Mouse (Mus musculus) fat pad, adult 2 months (tissue): ENCODE data around the gene Atoh8.

ENCODE experiments used
- DNase-seq: peaks from one replicate; pipeline ENCODE4 v3.0.0-alpha.2; 2011; ENCODE audit warnings: low read depth, low spot score; ENCODE audit errors: extremely low read depth

Gene Atoh8

DNA sequence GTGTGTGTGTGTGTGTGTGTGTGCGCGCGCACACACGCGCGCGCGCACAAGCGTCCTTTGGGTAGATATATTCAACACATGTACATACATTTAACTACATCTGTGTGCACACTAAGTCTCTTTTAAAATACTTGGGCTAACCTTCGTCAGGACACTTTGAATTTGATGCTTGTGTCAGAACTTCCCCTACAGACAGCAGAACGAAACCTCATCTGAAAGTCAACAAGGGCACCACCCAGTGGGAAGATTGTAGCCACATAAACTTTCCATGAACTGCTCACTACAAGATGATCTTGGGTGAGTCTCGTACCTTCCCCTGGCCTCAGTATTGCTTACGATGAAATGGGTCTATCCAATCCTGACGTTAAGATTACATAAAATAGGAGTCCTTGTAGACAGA is 3.0 kb downstream of the Atoh8 start:
- no peak for DNase-seq

DNA sequence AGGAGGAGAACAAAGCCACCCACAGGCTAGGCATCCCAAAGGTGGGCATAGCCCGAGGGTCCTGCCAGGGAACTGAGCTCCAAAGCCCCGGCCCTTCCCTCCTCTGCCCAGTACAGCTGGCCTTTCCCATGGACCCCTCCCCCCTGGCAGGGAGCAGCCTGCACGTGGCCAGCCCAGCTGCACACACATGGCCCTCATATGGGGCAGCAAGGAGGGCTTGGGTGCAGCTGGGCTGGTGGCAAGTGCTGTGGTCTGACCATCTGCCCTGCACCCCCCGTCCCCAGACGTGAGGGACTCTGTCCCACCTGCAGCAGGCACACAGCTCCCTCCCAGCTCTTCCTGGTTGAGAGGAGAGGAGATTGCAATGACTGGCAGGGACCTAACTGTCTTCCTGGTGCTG is 4.5 kb downstream of the Atoh8 start:
- DNase-seq = no peak

DNA sequence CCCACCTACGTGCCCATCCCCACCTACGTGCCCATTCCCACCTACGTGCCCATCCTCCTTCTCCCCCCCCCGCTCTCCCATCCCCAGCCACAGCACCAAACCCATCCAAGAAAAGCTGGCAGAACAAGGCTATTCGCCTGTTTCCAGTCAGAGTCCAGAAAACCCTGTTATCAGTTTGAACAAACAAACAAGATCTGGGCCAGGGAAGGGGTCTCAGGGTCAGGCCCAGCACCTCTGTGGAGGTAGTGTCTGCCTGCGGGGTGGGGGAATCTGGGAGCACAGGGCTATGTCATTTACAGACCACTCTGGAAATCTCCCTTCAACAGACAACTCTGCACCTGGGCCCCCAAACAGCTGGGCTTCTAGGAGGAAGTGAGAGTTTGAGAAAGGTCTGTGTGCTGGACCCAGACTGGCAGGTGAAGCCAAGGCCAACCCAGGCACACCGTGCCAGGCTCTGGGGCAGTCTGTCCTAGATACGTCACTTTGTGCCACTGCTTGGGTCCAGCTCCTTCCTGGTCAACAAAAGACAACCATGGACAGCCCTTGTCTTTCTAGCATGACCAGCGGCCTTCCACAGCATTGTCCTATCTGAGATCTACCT is 7.6 kb downstream of the Atoh8 start:
- DNase-seq = no peak

DNA sequence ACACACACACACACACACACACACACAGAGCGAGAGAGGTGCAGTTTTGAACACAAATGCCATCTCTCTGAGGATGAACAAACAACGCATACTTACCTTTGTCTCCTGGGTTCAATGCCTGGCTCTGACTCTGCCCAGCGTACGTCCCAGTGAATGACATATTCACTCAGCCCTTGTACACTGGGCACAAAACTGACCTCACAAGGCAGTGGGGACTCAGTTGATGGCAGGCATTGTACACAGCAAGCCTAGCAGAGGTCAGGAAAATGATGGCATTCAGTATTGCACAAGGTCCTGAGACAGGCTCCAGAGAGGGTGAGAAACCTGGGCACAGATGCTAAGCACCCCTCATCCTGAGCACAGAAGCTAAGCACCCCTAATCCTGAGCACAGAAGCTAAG is 8.4 kb downstream of the Atoh8 start:
- DNase-seq = no peak

DNA sequence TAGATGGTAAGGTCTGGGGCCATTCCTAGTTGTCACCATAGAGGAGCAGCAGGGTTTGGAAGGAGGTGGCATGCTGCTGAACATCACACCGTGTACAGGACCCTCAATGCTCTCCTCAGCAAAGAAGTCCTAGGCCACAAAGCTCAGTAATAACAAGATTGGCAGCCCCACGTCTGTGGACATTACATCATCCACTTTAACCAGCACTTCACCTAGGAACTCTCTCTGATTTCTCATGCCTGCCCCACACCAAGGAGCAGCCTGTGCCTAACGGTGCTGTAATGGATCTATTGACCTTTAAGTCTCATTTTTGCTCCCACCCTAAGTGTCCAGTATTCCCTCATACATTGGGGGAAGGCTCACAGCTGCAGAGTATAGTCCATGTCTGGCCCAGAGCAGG is 9.7 kb downstream of the Atoh8 start:
- DNase-seq = no peak

DNA sequence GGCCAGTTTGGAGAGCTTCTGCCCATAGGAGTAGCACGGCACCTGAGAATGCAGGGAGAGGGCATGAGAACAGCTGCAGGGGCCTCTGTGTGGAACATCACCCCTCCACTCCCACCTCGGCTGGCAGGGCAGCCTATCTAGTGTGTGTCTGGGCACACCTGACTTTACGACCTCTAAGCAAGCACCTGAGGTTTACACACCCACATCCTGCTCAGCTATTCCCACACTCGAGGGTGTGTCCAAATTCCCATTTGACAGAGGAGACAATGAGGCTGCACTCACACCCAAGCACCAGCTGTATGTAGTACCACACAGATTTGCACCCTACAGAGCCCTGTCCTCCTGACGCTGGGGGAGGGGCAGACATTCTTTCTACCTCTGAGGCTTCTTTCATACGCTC is 11.5 kb downstream of the Atoh8 start:
- DNase-seq = no peak

DNA sequence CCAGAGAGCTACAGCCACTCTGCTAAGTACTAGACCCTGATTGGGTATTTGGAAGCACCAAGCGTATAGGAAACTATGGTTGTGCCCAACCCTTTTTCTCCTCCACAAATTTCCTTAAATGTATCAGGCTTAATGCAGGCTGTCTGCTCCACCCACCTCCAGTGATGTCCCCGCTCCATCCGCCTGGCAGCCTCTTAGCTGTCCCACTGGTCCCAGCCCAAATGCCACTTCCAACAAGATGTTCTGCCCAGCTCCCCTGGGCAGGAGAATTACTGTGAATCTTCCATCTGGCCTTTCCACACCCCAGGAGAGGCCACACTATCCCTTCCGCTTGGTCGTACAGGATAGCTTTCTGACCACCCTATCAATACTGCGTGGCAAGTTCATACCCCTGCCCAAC is 12.5 kb downstream of the Atoh8 start:
- no peak for DNase-seq

DNA sequence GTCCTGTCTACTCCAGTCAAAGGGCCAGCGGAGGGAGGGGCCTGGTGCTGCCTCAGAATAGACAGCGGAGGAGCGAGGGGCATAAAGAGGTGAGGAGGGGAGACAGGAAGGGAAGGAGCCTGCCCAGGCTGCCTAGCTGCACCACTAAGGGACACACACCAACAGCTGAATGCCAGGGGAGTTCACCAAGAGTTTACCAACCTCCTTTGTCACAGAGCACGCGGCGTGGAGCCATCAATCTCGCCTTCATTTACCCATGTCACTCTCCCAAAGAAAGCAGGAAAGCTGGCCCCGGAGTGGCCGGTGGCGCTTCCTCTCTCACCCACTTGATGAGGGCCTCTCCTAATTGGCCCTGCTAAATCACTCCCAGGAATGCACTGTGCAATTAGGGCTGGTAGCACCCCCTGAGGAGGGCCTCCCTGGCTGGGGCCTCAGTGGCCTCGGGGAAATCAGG is 13.1 kb downstream of the Atoh8 start:
- no peak for DNase-seq

DNA sequence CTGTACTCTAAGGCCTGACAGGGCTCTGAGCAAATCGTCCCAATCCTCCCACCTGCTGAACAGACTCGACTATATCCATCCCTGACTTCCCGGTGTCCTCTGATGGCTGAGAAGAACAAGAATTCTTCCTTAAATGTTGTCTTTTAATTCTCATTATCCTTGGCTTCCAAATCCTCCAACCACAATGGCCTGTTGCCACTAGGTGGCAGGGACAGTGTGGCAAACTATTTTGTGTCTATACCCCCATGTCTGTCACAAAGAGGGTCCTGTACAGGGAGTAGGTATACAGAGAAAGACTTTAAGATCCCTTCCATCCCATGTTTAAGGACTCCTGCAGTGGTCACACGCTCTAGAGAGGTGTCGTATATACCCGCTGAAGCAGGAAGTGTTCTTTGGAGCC is 14.1 kb downstream of the Atoh8 start:
- DNase-seq = no peak

DNA sequence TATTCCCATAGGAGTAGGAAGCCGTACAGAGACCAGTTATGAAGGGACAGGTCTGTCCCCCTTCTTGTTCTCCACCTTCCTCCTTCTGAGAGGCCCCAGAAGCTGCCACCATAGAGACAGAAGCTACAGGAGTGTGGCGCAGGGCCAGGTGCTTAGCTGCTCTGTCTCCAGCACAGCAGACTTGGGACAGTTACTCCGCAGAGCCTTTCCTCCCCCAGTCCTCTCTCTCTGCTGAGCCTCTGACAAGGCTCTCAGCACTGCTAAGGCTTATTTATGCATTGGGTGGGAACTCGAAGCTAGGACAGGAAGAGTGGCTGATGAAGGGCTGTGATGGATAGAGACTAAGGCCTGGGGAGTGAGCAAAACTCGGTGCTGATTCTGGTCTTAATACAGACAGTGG is 15.8 kb downstream of the Atoh8 start:
- DNase-seq = no peak

DNA sequence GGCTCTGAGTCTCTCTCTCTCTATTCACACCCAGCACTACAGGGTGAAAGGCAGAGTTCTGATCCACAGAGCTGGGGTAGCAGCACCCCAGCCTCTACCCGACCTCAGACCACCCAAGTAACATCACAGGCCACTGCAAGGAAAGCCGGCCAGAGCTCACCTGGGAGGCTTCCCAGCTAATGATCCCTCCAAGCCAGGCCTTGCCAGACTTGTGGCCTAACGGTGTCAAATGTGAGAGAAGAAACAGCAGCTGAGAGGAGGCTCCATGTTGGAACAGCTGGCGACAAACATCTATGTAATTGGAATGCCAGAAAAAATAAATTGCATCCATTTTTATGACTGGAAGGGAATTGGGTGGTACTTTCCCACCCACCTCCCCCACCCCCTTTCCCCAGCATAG is 17.1 kb downstream of the Atoh8 start:
- DNase-seq = no peak

DNA sequence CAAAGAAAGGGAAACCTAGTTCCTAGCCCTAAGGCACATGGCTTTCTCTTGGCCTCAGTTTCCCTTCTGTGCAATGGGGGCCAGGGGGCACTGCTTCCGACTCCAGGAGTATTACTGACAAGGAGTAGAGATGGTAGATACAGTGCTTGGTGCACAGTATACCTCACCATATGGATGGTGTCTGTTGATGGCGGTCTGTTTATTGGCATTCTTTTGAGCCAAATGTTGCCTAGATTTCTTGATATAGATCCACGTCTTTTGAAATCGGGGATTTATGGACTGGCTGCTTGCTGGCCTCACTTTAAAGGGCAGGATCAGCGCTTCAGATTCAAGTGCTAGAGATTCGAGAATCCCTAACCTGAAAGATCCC is 18.0 kb downstream of the Atoh8 start:
- no peak for DNase-seq

DNA sequence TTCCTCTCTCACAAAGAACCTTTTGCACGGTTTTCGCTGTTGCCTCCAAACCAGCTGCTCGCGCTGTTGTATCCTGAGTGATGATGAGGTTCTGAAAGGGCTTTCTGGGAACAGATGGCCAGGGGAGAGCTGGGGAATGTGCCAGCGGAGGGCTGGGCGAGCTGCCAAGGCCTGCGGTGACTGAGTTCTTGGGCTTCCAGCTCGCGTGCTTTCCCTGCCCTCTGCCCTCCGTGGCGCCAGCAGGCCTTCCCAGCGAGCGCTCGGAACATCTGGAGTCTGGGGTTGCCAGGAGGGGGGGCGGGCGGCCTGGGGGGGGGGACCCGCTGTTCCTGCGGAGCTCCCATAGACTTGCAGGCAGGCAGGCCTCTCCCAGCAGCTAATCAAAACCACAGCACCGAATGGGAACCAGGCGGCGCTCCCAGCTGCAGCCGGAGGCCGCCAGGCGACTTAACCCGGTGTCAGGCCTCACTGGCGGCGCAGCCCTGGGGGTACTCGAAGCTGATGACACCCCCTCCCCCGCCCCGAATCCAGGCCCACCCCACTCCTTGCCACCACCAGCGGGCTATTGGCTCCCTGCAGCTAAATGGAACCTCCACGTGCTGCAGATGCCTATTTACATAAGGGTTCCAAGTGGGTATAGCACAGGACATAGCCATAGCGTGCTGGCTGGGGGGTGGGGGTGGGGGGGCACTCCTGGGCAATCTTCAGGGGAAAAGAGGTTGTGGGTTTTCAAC is 18.5 kb downstream of the Atoh8 start:
- no peak for DNase-seq

DNA sequence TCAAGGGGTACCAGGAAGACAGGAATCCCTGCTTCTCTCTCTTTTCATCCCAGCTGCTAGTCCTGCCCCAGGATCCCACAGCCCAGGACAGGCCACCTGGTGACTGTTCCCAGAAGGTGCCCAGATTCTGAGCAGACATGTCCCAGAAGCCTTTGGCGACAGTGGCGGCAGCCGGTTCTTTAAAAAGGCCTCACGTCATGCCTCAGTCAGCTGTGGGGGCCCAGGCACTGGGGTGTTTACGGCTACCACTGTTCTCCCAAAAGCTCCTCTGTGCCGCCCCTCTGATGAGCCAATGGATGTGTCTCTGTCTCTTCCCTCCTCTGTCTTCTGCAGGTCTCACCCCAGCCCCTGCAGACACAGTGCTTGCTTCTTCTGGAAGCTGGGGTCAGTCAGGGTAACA is 19.8 kb downstream of the Atoh8 start:
- DNase-seq = no peak

DNA sequence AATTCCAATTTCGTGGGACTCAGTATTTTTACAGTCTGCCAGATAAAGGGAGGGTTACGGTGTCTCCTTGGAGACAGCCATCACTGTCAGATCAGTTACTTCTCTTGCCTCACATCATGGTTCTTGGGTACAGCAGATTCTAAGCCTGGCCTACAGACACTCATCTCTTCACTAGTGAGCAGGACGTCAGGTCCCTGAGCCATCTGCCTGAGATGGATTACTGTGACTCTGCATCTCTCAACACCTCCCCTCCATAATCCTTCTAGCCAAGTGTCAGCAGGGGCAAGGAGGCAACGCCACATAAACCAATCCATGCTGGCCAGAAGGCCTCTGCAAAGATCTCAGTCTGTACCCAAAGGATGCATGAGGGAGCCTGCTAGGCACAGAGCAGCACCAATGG is 24.0 kb downstream of the Atoh8 start:
- DNase-seq = no peak

DNA sequence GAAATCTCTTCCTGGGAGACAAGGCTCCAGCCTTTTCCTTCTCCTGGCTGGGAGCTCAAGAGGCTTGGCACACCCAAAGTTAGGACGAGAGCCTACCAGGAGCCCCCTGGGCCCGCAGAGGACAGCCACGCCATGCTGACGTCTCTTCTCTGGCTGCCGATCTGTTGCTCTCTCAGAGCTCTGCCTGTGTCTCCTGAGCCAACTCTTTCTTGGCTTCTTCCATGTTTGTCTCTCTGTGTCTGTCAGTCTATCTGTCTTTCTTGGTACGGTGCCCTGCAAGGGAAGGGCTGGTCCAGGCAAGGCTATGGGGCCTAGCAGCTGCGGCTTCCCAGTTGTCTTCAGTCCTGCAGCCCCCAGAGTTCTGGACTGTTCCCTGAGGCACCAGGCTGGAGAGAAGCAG is 24.6 kb downstream of the Atoh8 start:
- no peak for DNase-seq

DNA sequence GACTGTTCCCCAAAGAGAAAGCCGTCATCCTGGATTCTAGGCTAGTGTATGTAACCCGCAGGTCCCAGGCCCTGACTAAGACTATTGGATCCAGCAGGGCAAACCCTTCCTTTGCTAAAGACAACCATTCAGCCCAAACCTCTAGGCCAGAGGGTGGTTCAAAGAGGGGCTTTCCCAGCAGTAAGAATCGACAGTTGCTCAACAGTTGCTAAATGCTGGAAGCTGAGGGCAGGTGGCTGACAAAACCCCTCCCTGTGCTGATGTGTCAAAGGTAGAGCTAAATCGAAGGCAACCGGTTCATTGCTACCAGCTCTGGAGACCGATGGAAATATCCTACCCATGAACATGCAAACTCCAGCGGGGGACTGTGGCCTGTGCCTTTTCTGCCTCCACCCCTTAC is 25.6 kb downstream of the Atoh8 start:
- DNase-seq = no peak

DNA sequence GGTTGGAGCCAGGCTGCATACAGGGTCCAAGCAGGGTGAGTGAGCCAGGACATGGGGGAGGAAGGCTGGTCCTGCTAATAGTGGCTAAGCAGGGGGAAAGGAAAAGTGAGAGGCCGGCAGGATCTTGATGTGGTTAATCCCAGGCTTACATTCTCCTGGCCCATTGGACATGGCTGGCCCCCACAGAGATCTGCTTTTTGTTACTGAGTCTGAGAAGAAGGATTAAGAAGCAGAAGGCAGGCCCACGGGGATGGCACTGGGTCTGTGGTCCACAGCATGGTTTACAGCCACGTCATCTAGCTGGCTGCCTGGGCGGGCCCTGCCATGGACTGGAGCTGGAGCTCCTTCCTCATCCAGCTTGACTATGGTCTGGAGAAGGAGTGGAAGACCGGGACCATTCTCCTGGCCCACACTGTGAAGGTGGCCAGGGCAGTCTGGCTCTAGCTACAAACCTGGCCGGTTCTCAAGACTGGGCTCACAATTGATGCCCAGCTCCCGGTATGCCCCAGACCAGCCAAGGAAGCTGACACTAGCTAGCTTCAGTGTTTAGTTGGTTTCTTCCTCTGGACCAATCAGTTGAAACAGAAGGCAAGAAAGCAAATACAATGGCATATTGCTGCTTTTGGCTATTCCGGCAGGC is 26.9 kb downstream of the Atoh8 start:
- DNase-seq = no peak

DNA sequence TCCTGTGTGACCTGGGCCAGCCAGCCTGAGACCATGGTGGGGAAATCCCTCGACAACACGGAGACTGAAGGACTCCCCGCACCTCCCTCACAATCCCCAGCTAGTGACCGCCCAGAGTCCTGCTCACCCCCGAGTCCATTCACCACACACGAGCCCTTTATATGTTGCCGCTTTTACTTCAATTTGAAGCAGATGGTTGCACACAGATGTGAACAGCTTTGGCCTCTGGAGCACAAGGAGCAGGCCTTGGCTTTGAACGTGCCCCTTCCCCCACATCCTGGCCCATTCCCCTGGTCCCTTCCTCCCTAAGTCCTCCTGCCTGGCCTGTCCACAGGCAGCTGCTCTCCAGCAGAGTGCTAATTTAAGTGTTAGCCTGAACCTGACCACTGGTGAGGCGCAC is 29.4 kb downstream of the Atoh8 start:
- no peak for DNase-seq

DNA sequence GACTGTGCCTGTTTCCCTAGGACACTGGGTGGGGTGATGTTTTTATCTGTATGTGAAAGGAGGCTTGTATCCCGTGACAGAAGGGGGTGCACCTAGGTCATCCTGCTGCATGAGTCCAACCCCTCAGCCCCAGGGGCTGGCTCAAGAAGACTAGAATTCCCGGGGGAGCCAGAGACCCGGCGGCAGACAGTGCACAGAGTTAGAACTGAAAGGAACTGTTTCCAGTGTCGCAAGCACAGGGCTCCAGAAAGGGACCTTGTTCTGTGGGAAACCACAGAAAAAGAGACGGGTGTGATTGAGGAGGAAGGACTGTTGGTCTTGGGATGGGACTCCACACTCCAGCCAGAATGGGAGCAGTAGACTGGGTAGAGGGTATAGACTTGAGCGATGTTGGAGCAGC is 30.5 kb downstream of the Atoh8 start:
- DNase-seq = no peak

DNA sequence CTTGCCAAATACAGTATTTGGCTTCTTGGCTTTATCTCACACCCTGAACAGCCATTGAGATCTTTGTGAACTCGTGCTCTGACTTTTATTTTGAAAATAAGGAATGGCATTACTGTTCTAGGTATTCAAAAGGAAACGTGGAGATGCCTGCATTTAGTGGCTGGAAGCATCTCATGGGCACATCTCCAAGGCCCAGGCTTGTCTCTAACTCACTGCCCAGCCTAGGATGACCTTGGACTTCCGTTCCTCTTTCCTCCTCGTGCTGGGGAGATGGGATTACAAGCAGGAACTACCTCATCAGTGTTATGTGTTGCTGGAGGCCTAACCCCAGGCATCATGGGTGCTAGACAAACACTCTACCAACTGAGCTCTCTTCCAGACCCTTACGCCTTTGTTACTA is 32.1 kb downstream of the Atoh8 start:
- no peak for DNase-seq

DNA sequence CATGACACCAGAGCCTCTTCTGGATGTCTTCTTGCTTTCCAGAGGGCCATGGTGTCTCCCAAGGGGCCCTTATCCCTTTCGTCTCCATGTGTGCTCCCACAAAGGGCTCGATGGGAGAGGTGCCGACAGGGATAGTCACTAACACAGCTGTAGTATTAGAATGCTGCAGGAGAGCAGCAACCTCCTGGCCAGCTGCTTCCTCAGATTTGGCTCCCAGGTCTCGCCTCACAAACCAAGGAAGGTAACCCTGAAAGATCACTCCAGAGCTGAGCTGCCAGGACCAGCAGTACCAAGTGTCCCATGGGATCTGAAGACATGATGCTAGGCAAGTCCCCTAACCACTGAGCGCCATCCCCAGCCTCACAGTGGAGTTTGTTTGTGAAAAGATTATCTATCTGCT is 32.6 kb downstream of the Atoh8 start:
- no peak for DNase-seq
